Mouse (Mus musculus) intestine, embryonic 16.5 days (tissue): ENCODE measurements at regions not wholly inside any gene's neighbourhood (a gene's known extent, or its start where the extent isn't known, plus 50 kb on each side); places are given as distances from the start of the nearest gene placed in this dataset.
A peak's percentile ranks its signal among the peaks of the same experiment; 100 is the strongest.

Source experiments
- ATAC-seq: fragments of 200-750 bp; cut with Nextera tagmentation; 2 replicates; pipeline ENCODE4 v1.8.0; 2017; ENCODE audit warnings: moderate TSS enrichment, moderate library complexity
- H3K27ac ChIP-seq: fragments of 300-500 bp; sonication (generic); 2 replicates; pipeline ENCODE4 v1.5.1; 2014; ENCODE audit warnings: mild to moderate bottlenecking, low read length
- H3K27me3 ChIP-seq: fragments of 300-500 bp; sonication (generic); replicated peaks from 2 replicates; pipeline ENCODE4 v1.6.1; 2014; ENCODE audit warnings: low read length, control low read depth, mixed read lengths; ENCODE audit not compliant: control insufficient read depth, insufficient read depth
- H3K36me3 ChIP-seq: fragments of 300-500 bp; sonication (generic); 2 replicates; pipeline ENCODE4 v1.6.1; 2014; ENCODE audit warnings: low read length, control low read depth; ENCODE audit not compliant: control insufficient read depth, insufficient read depth
- H3K4me1 ChIP-seq: fragments of 300-500 bp; sonication (generic); 2 replicates; pipeline ENCODE4 v1.6.1; 2014; ENCODE audit warnings: low read length, control low read depth, mixed read lengths; ENCODE audit not compliant: control insufficient read depth, insufficient read depth
- H3K4me2 ChIP-seq: fragments of 300-500 bp; sonication (generic); 2 replicates; pipeline ENCODE4 v1.6.1; 2014; ENCODE audit warnings: low read depth, low read length, control low read depth
- H3K4me3 ChIP-seq: fragments of 300-500 bp; sonication (generic); 2 replicates; pipeline ENCODE4 v1.5.1; 2014; ENCODE audit warnings: mild to moderate bottlenecking, low read length
- H3K9ac ChIP-seq: fragments of 300-500 bp; sonication (generic); 2 replicates; pipeline ENCODE4 v1.6.1; 2014; ENCODE audit warnings: low read depth, low read length
- H3K9me3 ChIP-seq: fragments of 300-500 bp; sonication (generic); 2 replicates; pipeline ENCODE4 v1.6.1; 2016; ENCODE audit warnings: low read length, control low read depth; ENCODE audit not compliant: control insufficient read depth
- WGBS: fragments of 180-500 bp; shearing (Covaris S2); extraction: QIAGEN DNeasy Blood & Tissue Kit; methylation state at CpG from one replicate; pipeline ENCODE4 v1.1.7; 2014; 5-methylcytosine and 5-hydroxymethylcytosine counted together

DNA sequence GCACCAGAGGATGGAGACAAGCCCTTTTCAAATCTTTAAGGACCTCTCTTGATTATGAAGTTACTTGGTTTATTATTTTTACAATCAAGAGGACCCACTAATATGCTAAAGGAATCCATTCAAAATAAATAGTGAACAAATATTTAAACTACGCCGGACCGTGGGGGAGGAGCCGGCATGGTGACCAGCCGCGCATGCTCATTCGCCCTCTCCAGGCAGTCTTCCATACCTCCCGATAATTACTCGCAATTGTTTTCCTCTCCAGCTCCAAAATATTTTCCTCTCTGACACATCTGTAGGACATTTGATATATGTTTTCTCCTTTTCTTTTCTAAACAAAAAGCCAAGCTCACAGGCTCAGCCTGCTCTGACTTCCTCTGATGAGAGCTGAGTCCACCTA is 111.3 kb upstream of the Gsc start:
- H3K4me3 ChIP-seq, result no peak overlapping the region
- H3K9me3 ChIP-seq, result no peaks in the 10 kb centered on the region
- no peaks in the 10 kb centered on the region for H3K4me1 ChIP-seq
- 0 out of 2 replicates have a peak, but pooled peaks cover 2% of the 10 kb centered on the region for H3K27me3 ChIP-seq
- no peak for ATAC-seq
- no peak overlapping the region for H3K27ac ChIP-seq
- WGBS, result 54% methylated on average over 9 of the region's 9 CpGs
- no peak overlapping the region for H3K9ac ChIP-seq
- no peaks in the 10 kb centered on the region for H3K36me3 ChIP-seq
- H3K4me2 ChIP-seq, result 0 out of 2 replicates have a peak overlapping the region, but pooled peaks have one; percentile 27

- no peak for ATAC-seq
- Histone ChIP-seq H3K4me1 (no peaks in the 10 kb centered on the region), H3K27ac (no peak overlapping the region), H3K27me3 (0 out of 2 replicates have a peak, but pooled peaks cover 4% of the 10 kb centered on the region), H3K4me3 (no peak overlapping the region), H3K36me3 (no peaks in the 10 kb centered on the region), H3K4me2 (no peak overlapping the region), H3K9ac (no peak overlapping the region), H3K9me3 (no peaks in the 10 kb centered on the region)
- WGBS, result 57% methylated on average over 7 of the region's 7 CpGs
Measured at GRCm38 (mm10) chr12:104580796-104581195, 107.7 kb upstream of the Gsc start.

DNA sequence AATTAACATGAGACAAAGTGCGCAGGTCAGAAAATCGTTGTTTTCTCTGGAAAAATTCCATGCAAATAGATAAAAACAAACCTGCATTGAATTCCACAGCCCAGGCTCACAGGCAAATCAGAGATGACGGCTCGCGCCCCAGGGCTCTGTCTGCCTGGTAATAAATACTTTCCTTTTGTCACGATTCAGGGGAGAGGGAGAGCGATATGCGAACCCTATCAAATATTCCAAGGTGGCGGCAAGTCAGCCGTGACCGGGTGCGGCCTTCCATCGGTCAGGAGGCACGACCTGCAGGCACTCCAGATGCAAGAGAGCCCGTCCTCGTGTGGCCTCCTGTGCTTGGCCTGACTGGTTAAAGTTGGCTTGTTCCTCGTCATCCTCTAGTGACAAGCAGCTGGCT is 94.5 kb upstream of the Gsc start:
- no peak overlapping the region for H3K4me3 ChIP-seq
- 75% methylated on average over 17 of the region's 17 CpGs for WGBS
- no peaks in the 10 kb centered on the region for H3K9me3 ChIP-seq
- H3K27me3 ChIP-seq, result no peaks in the 10 kb centered on the region
- no peak overlapping the region for H3K9ac ChIP-seq
- H3K27ac ChIP-seq, result no peak overlapping the region
- H3K36me3 ChIP-seq, result no peaks in the 10 kb centered on the region
- H3K4me2 ChIP-seq, result no peak overlapping the region
- no peaks in the 10 kb centered on the region for H3K4me1 ChIP-seq
- ATAC-seq, result no peak

GRCm38 (mm10) chr12:104562961-104563360 is 89.8 kb upstream of the Gsc start:
- Histone ChIP-seq H3K27me3 (no peaks in the 10 kb centered on the region), H3K36me3 (no peaks in the 10 kb centered on the region), H3K27ac (no peak overlapping the region), H3K9me3 (no peaks in the 10 kb centered on the region), H3K4me2 (no peak overlapping the region), H3K4me1 (no peaks in the 10 kb centered on the region; the same call in 1 of the 2 replicates), H3K4me3 (no peak overlapping the region), H3K9ac (no peak overlapping the region)
- WGBS, result 49% methylated on average over 5 of the region's 5 CpGs
- no peak for ATAC-seq

DNA sequence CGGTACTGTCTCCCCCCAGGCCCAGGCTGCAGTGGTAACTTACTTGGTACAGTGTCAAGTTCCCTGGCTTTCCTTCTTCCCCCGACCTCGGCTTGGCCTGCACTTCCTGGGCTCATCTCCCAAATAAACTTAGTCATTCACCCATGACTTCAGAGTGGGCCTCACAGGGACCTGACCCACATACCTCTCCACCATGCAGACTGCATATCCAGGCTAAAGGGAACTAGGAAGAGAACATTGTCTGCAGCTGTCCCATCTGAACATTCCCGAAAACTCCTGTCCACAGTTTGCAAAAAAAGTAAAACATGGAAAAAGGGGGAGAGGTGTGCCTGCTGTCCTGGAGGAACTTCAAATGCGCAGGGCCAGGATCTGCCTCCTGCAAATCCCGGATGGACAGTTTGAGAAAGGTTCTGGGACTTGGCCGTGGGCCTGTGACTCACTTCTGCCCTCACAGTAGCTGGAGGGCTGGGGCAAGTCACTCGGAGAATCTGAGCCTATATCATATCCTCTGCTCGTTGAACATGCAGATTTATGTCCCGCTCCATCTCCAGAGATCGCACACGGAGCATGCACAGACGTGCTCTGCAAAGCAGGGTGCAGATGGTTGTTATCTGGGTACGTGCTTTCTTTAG is 87.9 kb upstream of the Gsc start:
- no peak overlapping the region for H3K9ac ChIP-seq
- H3K4me3 ChIP-seq, result no peak overlapping the region
- no peak overlapping the region for H3K27ac ChIP-seq
- 51% methylated on average over 14 of the region's 14 CpGs for WGBS
- H3K36me3 ChIP-seq, result no peaks in the 10 kb centered on the region
- no peak overlapping the region for H3K4me2 ChIP-seq
- no peaks in the 10 kb centered on the region; the same call in 1 of the 2 replicates for H3K4me1 ChIP-seq
- ATAC-seq, result peak; percentile 26; the same call in 1 of the 2 replicates
- H3K9me3 ChIP-seq, result no peaks in the 10 kb centered on the region
- H3K27me3 ChIP-seq, result no peaks in the 10 kb centered on the region

DNA sequence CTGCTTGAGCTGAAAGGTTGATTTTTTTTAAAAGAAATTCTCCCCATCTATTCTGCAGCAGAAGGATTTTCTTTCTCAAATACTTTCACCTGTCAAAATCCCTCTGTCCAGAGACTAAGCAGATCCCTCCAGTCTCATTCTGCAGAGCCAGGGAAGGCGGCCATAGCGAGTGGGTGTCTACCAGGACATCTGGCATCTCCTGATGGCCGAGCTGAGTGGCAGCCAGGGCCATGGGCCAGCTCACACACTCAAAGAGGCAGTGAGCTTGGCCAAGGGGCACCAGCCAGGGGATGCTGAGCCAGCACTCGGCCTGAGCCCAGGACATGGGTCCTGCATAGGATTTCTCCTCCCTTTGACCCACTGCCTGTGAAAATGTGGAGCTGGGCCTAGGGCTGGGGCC is 84.6 kb upstream of the Gsc start:
- Histone ChIP-seq H3K27me3 (no peaks in the 10 kb centered on the region), H3K4me1 (no peaks in the 10 kb centered on the region; the same call in 1 of the 2 replicates), H3K9ac (no peak overlapping the region), H3K4me2 (no peak overlapping the region), H3K9me3 (no peaks in the 10 kb centered on the region), H3K36me3 (no peaks in the 10 kb centered on the region), H3K4me3 (no peak overlapping the region), H3K27ac (no peak overlapping the region)
- ATAC-seq, result peak; percentile 44; the same call in 1 of the 2 replicates
- WGBS, result 40% methylated on average over 4 of the region's 4 CpGs

GRCm38 (mm10) chr12:104557307-104557706 is 84.2 kb upstream of the Gsc start:
- H3K4me3 ChIP-seq, result no peak overlapping the region
- no peaks in the 10 kb centered on the region for H3K36me3 ChIP-seq
- H3K27ac ChIP-seq, result no peak overlapping the region
- H3K27me3 ChIP-seq, result no peaks in the 10 kb centered on the region
- H3K4me2 ChIP-seq, result no peak overlapping the region
- H3K9ac ChIP-seq, result no peak overlapping the region
- H3K4me1 ChIP-seq, result no peaks in the 10 kb centered on the region; the same call in 1 of the 2 replicates
- no peaks in the 10 kb centered on the region for H3K9me3 ChIP-seq
- WGBS, result 54% methylated on average over 10 of the region's 10 CpGs
- ATAC-seq, result no peak

DNA sequence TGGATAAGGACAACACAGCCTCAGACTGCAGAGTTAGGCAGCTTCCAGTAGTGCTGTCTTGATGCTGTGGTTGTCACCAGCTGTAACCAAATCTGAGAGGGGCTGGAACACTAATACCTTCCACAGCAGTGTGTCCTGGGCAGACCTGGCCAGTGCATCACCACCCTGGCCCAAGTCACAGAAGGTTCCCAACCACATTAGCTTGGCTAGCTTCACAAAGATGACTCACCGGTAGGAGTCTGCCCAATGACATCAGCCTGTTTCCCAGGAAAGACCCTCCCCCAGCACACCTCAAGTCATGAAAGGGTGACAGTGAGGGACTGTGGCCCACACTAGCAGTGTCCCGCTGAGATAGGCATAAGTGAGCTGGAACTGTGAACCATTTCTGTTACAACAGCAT is 75.5 kb upstream of the Gsc start:
- Histone ChIP-seq H3K4me1 (no peaks in the 10 kb centered on the region), H3K9me3 (no peaks in the 10 kb centered on the region), H3K4me3 (no peak overlapping the region), H3K36me3 (no peaks in the 10 kb centered on the region), H3K27ac (no peak overlapping the region), H3K4me2 (no peak overlapping the region), H3K9ac (no peak overlapping the region), H3K27me3 (no peaks in the 10 kb centered on the region)
- no peak for ATAC-seq
- WGBS, result 81% methylated on average over 2 of the region's 2 CpGs

DNA sequence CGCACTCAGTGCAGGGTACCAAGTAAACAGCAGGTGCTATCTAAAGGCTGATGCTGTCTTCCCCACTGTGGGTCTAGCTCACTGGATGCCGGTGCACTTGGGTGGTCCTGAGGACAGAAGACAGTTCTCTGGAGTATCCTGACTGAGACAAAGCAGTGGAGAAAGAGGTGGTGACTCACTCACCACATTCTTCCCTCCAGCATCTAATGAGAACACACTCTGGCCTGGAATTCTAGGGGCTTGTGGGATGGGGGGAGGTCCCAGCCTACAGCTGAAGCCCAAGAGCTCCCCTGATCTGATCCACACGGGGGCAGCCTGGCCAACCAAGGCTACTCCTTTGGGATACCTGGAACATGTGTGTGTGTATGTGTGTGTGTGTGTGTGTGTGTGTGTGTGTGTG is 74.4 kb upstream of the Gsc start:
- WGBS, result 75% methylated on average over 3 of the region's 3 CpGs
- no peak overlapping the region for H3K4me3 ChIP-seq
- no peaks in the 10 kb centered on the region for H3K9me3 ChIP-seq
- no peaks in the 10 kb centered on the region for H3K4me1 ChIP-seq
- no peak for ATAC-seq
- no peak overlapping the region for H3K9ac ChIP-seq
- no peak overlapping the region for H3K4me2 ChIP-seq
- H3K27ac ChIP-seq, result no peak overlapping the region
- no peaks in the 10 kb centered on the region for H3K27me3 ChIP-seq
- H3K36me3 ChIP-seq, result no peaks in the 10 kb centered on the region
